Mouse (Mus musculus): Measurements from ENCODE around the gene Srp54a. TPM values are rescaled to one million over a fixed set of nuclear protein-coding genes. Genes with fewer than 3 reads are reported as not detected.
A peak's percentile ranks its signal among the peaks of the same experiment; 100 is the strongest.
"Not testable (repeated sequence)": the region's sequence is repeated elsewhere in the genome, so short reads cannot be mapped to it uniquely, and the experiment has no call there.

Gene Srp54a
- 10 to 100 TPM; 91.1 to 95.7 TPM for total RNA-seq (2021)

- peak; percentile 91 to 97 for DNase-seq (ENCODE audit: low spot score in 2 of 2)
- intact Hi-C loops (cut with DNase I) = not testable (repeated sequence)
These were observed at the start of gene Srp54a, which contains the start of gene 2700097O09Rik for GRCm38 (mm10) chr12:55079726-55080600. Gene Srp54a (plus strand): TSS chr12:55080262. Gene 2700097O09Rik (minus strand): TSS chr12:55080110.

- intact Hi-C loops (cut with DNase I) = no loop called here
These were observed 39.1 kb upstream of the Srp54a start for GRCm38 (mm10) chr12:55041011-55041410.

GRCm38 (mm10) chr12:55049731-55050353 is 30.2 kb upstream of the Srp54a start:
- intact Hi-C loops (cut with DNase I) = no loop called here
- no peak for DNase-seq (ENCODE audit: low spot score in 2 of 2)

More at GRCm38 (mm10) chr12:55041011-55041410, 39.1 kb upstream of the Srp54a start:
- DNase-seq (ENCODE audit: low spot score in 2 of 2) = no peak

GRCm38 (mm10) chr12:55051210-55052173 is 28.6 kb upstream of the Srp54a start:
- no peak for DNase-seq (ENCODE audit: low spot score in 2 of 2)
- intact Hi-C loops (cut with DNase I) = no loop called here

GRCm38 (mm10) chr12:55053267-55053666 is 26.8 kb upstream of the Srp54a start:
- no peak for DNase-seq (ENCODE audit: low spot score in 2 of 2)
- intact Hi-C loops (cut with DNase I) = no loop called here

GRCm38 (mm10) chr12:55054551-55055241 is 25.4 kb upstream of the Srp54a start:
- intact Hi-C loops (cut with DNase I) = no loop called here
- no peak for DNase-seq (ENCODE audit: low spot score in 2 of 2)

GRCm38 (mm10) chr12:55056703-55057102 is 23.4 kb upstream of the Srp54a start:
- intact Hi-C loops (cut with DNase I) = no loop called here
- DNase-seq (ENCODE audit: low spot score in 2 of 2) = no peak

GRCm38 (mm10) chr12:55058865-55059615 is 21.0 kb upstream of the Srp54a start:
- intact Hi-C loops (cut with DNase I) = no loop called here
- DNase-seq (ENCODE audit: low spot score in 2 of 2) = no peak

- DNase-seq (ENCODE audit: low spot score in 2 of 2) = no peak
- intact Hi-C loops (cut with DNase I) = no loop called here
These were observed 20.2 kb upstream of the Srp54a start for GRCm38 (mm10) chr12:55059812-55060211.

GRCm38 (mm10) chr12:55060212-55060898 is 19.7 kb upstream of the Srp54a start:
- intact Hi-C loops (cut with DNase I) = no loop called here
- DNase-seq (ENCODE audit: low spot score in 2 of 2) = no peak

GRCm38 (mm10) chr12:55061006-55061405 is 19.1 kb upstream of the Srp54a start:
- DNase-seq (ENCODE audit: low spot score in 2 of 2) = no peak
- intact Hi-C loops (cut with DNase I) = no loop called here

GRCm38 (mm10) chr12:55062141-55062540 is 17.9 kb upstream of the Srp54a start:
- no peak for DNase-seq (ENCODE audit: low spot score in 2 of 2)
- intact Hi-C loops (cut with DNase I) = no loop called here

GRCm38 (mm10) chr12:55072495-55072894 is 7.6 kb upstream of the Srp54a start:
- no peak for DNase-seq (ENCODE audit: low spot score in 2 of 2)
- intact Hi-C loops (cut with DNase I) = no loop called here

GRCm38 (mm10) chr12:55073686-55074085 is 6.4 kb upstream of the Srp54a start:
- DNase-seq (ENCODE audit: low spot score in 2 of 2) = no peak
- intact Hi-C loops (cut with DNase I) = no loop called here

- intact Hi-C loops (cut with DNase I) = no loop called here
- DNase-seq (ENCODE audit: low spot score in 2 of 2) = no peak
These were observed 4.8 kb upstream of the Srp54a start for GRCm38 (mm10) chr12:55075296-55075695.

- DNase-seq (ENCODE audit: low spot score in 2 of 2); intact Hi-C loops (cut with DNase I): not testable (repeated sequence)
These were observed 1.4 kb upstream of the Srp54a start for GRCm38 (mm10) chr12:55078706-55079105.

- intact Hi-C loops (cut with DNase I); DNase-seq (ENCODE audit: low spot score in 2 of 2): not testable (repeated sequence)
These were observed 510 bp downstream of the Srp54a start for GRCm38 (mm10) chr12:55080601-55080942.

- intact Hi-C loops (cut with DNase I); DNase-seq (ENCODE audit: low spot score in 2 of 2): not testable (repeated sequence)
These were observed 12.1 kb downstream of the Srp54a start for GRCm38 (mm10) chr12:55092127-55092526.
